Mouse (Mus musculus) embryonic facial prominence, embryonic 14.5 days (tissue): ENCODE results near the gene Fsd1. TPM values are rescaled to one million over a fixed set of nuclear protein-coding genes. Genes with fewer than 3 reads are reported as not detected.

Experiments
- ATAC-seq: fragments of 200-750 bp; cut with Nextera tagmentation; 2 replicates; pipeline ENCODE4 v1.8.0; 2017; ENCODE audit warnings: low read depth, moderate number of reproducible peaks, moderate TSS enrichment
- DNase-seq: peaks from one replicate; pipeline ENCODE4 v3.0.0-alpha.2; 2015; ENCODE audit warnings: low spot score
- H3K27ac ChIP-seq: fragments of 300-500 bp; sonication (generic); replicated peaks from 2 replicates; pipeline ENCODE4 v1.5.1; 2014; ENCODE audit warnings: low read depth, mild to moderate bottlenecking, low read length, moderate library complexity
- H3K27me3 ChIP-seq: fragments of 300-500 bp; sonication (generic); replicated peaks from 2 replicates; pipeline ENCODE4 v1.6.1; 2014; ENCODE audit warnings: low read length; ENCODE audit not compliant: control insufficient read depth, insufficient read depth
- H3K36me3 ChIP-seq: fragments of 300-500 bp; sonication (generic); 2 replicates; pipeline ENCODE4 v1.6.1; 2014; ENCODE audit warnings: low read length, mixed read lengths; ENCODE audit not compliant: control insufficient read depth, insufficient read depth
- H3K4me1 ChIP-seq: fragments of 300-500 bp; sonication (generic); 2 replicates; pipeline ENCODE4 v1.6.1; 2014; ENCODE audit warnings: antibody characterized with exemption, low read length; ENCODE audit not compliant: control insufficient read depth, insufficient read depth
- H3K4me2 ChIP-seq: fragments of 300-500 bp; sonication (generic); 2 replicates; pipeline ENCODE4 v1.6.1; 2014; ENCODE audit warnings: low read depth, mild to moderate bottlenecking, low read length, moderate library complexity, mixed read lengths
- H3K4me3 ChIP-seq: fragments of 300-500 bp; sonication (generic); 2 replicates; pipeline ENCODE4 v1.5.1; 2014; ENCODE audit warnings: low read depth, mild to moderate bottlenecking, low read length
- H3K9ac ChIP-seq: fragments of 300-500 bp; sonication (generic); 2 replicates; pipeline ENCODE4 v1.6.1; 2014; ENCODE audit warnings: low read depth, mild to moderate bottlenecking, low read length, moderate library complexity, mixed read lengths
- H3K9me3 ChIP-seq: fragments of 300-500 bp; sonication (generic); 2 replicates; pipeline ENCODE4 v1.6.1; 2016; ENCODE audit warnings: low read length; ENCODE audit not compliant: control insufficient read depth
- WGBS: fragments of 180-500 bp; shearing (Covaris S2); extraction: QIAGEN DNeasy Blood & Tissue Kit; methylation state at CpG from one replicate; pipeline ENCODE4 v1.1.7; 2014; 5-methylcytosine and 5-hydroxymethylcytosine counted together
- polyA plus RNA-seq: library from polyadenylated mRNA; unstranded; fragments of >200 nt; fragmentation: Nextera tagmentation; extraction: Ambion mirVana; gene quantifications from 2 replicates; pipeline ENCODE4 v1.2.1, GENCODE M21; 2014

Gene Fsd1
- polyA plus RNA-seq, 1 experiment from 2014 or later = 13.0 TPM

DNA sequence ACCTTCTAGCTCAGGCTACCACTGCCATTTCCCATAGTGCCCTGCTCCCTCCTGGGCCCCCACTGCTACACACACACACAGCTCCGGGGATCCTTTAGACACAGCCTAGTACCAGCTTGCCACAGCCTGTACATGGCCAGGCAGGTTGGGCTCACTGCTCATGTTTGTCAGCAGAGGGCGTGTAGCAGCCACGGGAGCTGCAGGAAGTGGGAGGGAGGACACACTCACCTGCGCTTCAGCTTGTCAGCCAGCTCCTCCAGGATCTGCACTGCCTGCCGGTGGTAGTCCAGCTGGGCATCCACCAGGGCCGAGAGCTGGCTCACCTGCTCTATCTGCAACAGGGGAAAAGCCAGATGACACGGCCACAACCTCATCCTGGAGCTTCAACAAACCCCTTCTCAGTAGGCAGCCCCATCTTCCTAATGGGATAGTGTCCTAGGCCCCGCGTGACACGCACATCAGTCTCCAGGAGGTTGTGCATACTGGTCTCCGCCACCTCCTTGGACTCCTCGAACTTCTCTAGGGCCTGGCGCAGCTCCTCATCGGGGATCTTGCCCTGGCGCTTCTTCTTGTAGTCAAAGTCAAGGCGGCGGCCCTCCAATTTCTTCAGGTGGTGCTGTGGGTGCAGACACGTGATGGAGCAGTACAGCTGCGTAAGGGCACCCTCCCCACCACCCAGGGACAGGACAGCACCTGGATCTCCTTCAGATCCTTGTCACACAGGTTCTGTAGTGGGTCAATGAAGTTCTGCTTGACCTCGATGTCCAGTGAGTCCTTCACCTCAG, 32.2 kb downstream of the Fsd1 start:
- WGBS = 74% methylated on average over 20 of the region's 20 CpGs
- H3K36me3 ChIP-seq = peaks cover 58% of the 10 kb centered on the region
- no peak overlapping the region for H3K27ac ChIP-seq
- peak; percentile 58 for DNase-seq
- H3K9me3 ChIP-seq = no peaks in the 10 kb centered on the region
- ATAC-seq = peak; percentile 47; the same call in 1 of the 2 replicates
- no peak overlapping the region for H3K4me3 ChIP-seq
- H3K4me1 ChIP-seq = no peaks in the 10 kb centered on the region
- no peak overlapping the region for H3K4me2 ChIP-seq
- no peak overlapping the region for H3K9ac ChIP-seq
- no peaks in the 10 kb centered on the region for H3K27me3 ChIP-seq

DNA sequence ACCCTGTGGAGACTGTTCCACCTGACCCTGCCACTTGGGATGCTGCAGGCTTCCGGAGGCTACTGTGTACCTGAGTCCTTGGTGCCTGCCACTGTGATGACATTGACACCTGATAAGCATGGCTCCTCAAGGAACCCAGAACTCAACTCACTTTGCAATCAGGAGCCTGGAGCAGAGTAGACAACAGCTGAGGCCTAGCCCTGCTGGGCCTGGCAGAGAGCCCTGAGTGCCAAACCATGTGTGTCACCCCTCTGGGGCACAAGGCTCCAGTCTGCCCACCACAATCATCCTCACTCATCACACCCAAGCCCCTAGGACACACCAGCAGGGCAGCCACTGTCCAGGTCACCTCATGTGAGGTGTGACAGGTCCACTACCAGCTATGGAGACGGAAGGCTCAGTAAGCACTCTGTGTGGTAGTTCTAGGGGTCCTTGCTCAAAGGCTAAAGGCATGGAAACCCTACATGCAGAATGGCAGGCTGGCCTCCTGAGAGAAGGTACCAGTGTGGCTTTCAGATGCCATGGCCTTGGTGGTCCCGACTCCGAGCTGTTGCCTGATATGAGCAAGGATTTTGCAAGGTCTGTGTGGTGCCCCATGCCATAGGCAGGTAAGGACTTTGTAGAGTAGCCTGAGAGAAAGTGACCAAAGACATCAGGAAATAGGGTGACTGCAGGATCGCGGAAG, 34.2 kb downstream of the Fsd1 start:
- no peak for DNase-seq
- Histone ChIP-seq H3K4me1 (no peaks in the 10 kb centered on the region), H3K9me3 (no peaks in the 10 kb centered on the region), H3K27me3 (no peaks in the 10 kb centered on the region), H3K4me3 (no peak overlapping the region), H3K9ac (no peak overlapping the region), H3K4me2 (no peak overlapping the region), H3K36me3 (peaks cover 46% of the 10 kb centered on the region), H3K27ac (no peak overlapping the region)
- 90% methylated on average over 6 of the region's 6 CpGs for WGBS
- ATAC-seq = no peak

- ATAC-seq (no peak), DNase-seq (no peak)
- WGBS = 86% methylated on average over 4 of the region's 4 CpGs
- Histone ChIP-seq H3K4me3 (no peak overlapping the region), H3K4me2 (no peak overlapping the region), H3K27me3 (no peaks in the 10 kb centered on the region), H3K36me3 (peaks cover 38% of the 10 kb centered on the region), H3K4me1 (no peaks in the 10 kb centered on the region), H3K9ac (no peak overlapping the region), H3K27ac (no peak overlapping the region), H3K9me3 (no peaks in the 10 kb centered on the region)
Measured at GRCm38 (mm10) chr17:56021161-56021910, 35.0 kb downstream of the Fsd1 start.

DNA sequence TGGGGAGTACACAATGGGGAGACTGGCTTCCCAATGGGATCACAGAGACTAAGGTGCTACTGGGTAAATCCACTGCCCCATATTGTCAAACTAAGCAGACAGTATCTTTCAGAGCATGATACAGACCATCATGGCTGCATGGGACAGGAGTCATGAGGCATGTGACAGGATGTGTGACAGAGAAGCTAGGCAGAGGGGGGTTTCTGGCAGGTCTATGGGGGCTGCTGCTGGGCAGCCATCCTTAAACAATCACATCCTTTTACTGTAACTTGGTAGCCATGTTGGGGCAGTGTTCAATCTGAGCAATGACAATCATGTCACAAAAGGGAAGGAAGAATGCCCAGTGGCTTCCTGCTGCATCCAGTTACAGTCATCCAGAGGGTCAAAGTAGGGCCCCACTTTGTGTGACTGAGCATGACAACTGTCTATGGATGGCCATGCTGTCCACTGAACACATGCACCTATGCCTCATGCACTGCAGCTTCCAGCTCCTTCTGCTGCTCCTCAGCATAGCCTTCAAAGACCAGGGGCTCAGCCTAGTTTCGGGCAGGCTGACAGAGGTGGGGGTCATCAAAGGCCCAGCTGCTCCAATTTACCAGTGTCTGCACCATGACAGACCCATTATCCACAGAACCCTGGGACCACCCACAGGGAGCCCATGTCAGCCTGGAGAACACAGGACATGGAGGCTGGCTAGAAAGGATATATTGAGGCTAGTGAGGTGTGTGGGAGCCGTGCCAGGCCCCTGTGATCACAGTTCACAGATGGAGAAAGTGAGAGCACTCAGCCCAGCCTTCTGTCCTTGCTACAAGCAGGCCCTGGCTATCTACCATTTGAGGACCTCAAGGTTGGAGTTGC, 36.1 kb downstream of the Fsd1 start:
- H3K4me3 ChIP-seq = no peak overlapping the region
- no peak overlapping the region for H3K9ac ChIP-seq
- ATAC-seq (no peak), DNase-seq (no peak)
- no peak overlapping the region for H3K4me2 ChIP-seq
- H3K9me3 ChIP-seq = no peaks in the 10 kb centered on the region
- H3K4me1 ChIP-seq = no peaks in the 10 kb centered on the region
- peaks cover 27% of the 10 kb centered on the region for H3K36me3 ChIP-seq
- no peaks in the 10 kb centered on the region for H3K27me3 ChIP-seq
- WGBS = 57% methylated on average over 2 of the region's 2 CpGs
- H3K27ac ChIP-seq = no peak overlapping the region

- Histone ChIP-seq H3K4me1 (no peaks in the 10 kb centered on the region), H3K9me3 (no peaks in the 10 kb centered on the region), H3K4me3 (no peak overlapping the region), H3K9ac (no peak overlapping the region), H3K27ac (no peak overlapping the region), H3K36me3 (peaks cover 22% of the 10 kb centered on the region), H3K27me3 (no peaks in the 10 kb centered on the region), H3K4me2 (no peak overlapping the region)
- no peak for DNase-seq
- ATAC-seq = no peak
- 82% methylated on average over 4 of the region's 4 CpGs for WGBS
Measured at GRCm38 (mm10) chr17:56022989-56023290, 36.6 kb downstream of the Fsd1 start.

DNA sequence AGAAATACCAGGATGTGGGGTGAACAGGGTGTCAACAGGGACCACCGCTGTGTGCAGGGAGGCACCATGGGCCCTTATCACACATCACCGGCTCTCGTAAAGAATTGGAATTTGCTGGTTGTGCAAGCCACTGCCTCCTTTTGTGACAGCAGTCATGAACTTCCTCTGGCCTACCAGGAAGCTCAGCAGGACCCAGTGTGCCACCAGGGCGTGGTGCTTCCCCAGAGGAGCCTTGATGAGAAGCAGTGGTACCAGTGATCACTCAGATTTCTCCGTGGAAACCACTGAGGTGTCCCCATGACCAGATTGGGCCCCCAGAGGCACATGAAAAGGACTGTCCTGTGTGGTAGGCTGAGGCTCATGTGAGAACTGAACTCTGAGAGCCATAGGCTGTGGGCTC, 37.1 kb downstream of the Fsd1 start:
- Histone ChIP-seq H3K9ac (no peak overlapping the region), H3K4me1 (no peaks in the 10 kb centered on the region), H3K36me3 (peaks cover 17% of the 10 kb centered on the region), H3K27me3 (no peaks in the 10 kb centered on the region), H3K9me3 (no peaks in the 10 kb centered on the region), H3K4me2 (no peak overlapping the region), H3K27ac (no peak overlapping the region), H3K4me3 (no peak overlapping the region)
- no peak for ATAC-seq
- WGBS = 70% methylated on average over 5 of the region's 5 CpGs
- no peak for DNase-seq

DNA sequence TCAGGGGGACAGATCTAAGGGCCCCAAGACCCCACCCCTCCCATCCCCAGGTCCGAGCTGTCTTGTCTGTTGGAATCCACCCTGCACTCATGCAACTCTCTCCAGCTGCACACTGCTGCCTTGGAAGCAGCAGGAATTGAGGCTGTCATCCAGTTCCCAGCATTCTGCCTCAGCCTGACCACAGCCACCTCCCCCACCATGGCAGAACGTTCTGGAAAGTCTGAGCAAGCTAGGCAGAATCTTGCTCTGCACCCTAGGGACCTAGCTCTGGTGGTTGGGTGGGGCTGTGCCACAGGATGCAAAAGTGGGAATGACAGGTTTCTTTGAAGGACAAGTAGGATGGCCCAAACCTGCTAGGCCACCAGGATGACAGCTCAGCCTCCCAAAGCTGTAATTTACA, 38.2 kb downstream of the Fsd1 start:
- DNase-seq (no peak), ATAC-seq (no peak)
- H3K4me3 ChIP-seq = no peak overlapping the region
- no peaks in the 10 kb centered on the region for H3K9me3 ChIP-seq
- peaks cover 11% of the 10 kb centered on the region; the same call in 1 of the 2 replicates for H3K36me3 ChIP-seq
- no peak overlapping the region for H3K4me2 ChIP-seq
- no peaks in the 10 kb centered on the region for H3K4me1 ChIP-seq
- no peaks in the 10 kb centered on the region for H3K27me3 ChIP-seq
- no peak overlapping the region for H3K9ac ChIP-seq
- no peak overlapping the region for H3K27ac ChIP-seq
- 61% methylated on average over 2 of the region's 2 CpGs for WGBS

DNA sequence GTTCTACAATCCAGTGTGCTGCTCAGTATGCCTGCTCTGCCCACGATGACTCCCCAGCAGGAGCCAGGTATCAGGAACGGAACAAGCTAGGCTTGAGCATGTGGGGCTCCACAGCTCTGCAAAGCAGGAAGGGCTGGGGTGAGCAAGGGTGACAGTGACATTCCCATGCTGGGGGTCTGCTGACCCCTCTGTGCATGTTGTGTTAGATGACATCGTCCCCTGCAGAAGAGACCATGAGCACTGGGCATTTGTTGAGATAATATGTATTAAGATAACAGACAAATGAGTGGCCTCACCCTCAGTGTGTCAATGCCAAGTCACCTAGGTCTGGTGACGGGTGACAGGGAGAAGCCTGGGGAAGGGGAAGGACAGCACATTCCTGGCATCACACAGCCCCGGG, 38.6 kb downstream of the Fsd1 start:
- 79% methylated on average over 5 of the region's 5 CpGs for WGBS
- no peak overlapping the region for H3K27ac ChIP-seq

More for the DNA sequence above, 38.6 kb downstream of the Fsd1 start:
- H3K9me3 ChIP-seq = no peaks in the 10 kb centered on the region
- no peak overlapping the region for H3K4me3 ChIP-seq
- no peaks in the 10 kb centered on the region for H3K27me3 ChIP-seq
- H3K4me2 ChIP-seq = no peak overlapping the region
- no peaks in the 10 kb centered on the region for H3K4me1 ChIP-seq
- H3K36me3 ChIP-seq = peaks cover 9% of the 10 kb centered on the region; the same call in 1 of the 2 replicates
- no peak overlapping the region for H3K9ac ChIP-seq
- no peak for ATAC-seq
- no peak for DNase-seq
